Mouse (Mus musculus): ENCODE results near the gene Man1a2. TPM values are rescaled to one million over a fixed set of nuclear protein-coding genes. Genes with fewer than 3 reads are reported as not detected.
A peak's percentile ranks its signal among the peaks of the same experiment; 100 is the strongest.

Gene Man1a2
- polyA plus RNA-seq, 1 experiment from 2014 or later: 92.1 TPM

- no peaks in the 10 kb centered on the region for H3K9me3 ChIP-seq (ENCODE audit: control insufficient read depth)
- peaks cover 12% of the 10 kb centered on the region for H3K36me3 ChIP-seq (ENCODE audit: control insufficient read depth, insufficient read depth)
- H3K9ac ChIP-seq (ENCODE audit: low read depth, low read length): no peak overlapping the region
- WGBS: 98% methylated on average over 2 of the region's 2 CpGs
- no peak overlapping the region for H3K4me2 ChIP-seq (replicated peaks; ENCODE audit: low read depth)
- TF ChIP-seq CTCF (IDR thresholded peaks at IDR 0.05; ENCODE audit: low read depth): no peak
- no peaks in the 10 kb centered on the region for H3K4me1 ChIP-seq (replicated peaks; ENCODE audit: control insufficient read depth, insufficient read depth, low read length)
- H3K4me3 ChIP-seq (ENCODE audit: low read depth, low read length): no peak overlapping the region
- H3K27me3 ChIP-seq (replicated peaks; ENCODE audit: control insufficient read depth, insufficient read depth, low read length): no peaks in the 10 kb centered on the region
- no peak for ATAC-seq
- no peak overlapping the region for H3K27ac ChIP-seq (ENCODE audit: low read depth, low read length)
Observed at GRCm38 (mm10) chr3:100561561-100562175, 123.6 kb downstream of the Man1a2 start.

DNA sequence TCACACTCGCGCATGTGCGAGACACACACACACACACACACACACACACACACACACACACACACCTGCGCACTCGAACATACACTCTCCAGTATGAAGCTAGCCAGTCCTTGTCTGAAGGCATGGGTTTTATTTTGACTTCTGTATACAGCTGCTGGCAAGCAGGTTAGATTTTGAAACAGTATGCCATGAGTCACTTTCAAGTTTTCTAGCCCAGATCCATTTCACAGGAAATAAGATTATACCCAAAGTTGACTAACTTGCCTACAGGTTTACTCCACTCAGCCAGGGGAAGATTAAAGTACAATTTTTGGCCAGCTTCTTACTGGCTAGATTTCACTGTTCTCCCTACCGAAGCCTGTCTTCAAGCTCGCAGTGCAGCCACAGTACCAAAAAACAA is 125.9 kb downstream of the Man1a2 start:
- Histone ChIP-seq H3K4me3 (ENCODE audit: low read depth, low read length) (no peak overlapping the region), H3K27ac (ENCODE audit: low read depth, low read length) (no peak overlapping the region), H3K4me2 (replicated peaks; ENCODE audit: low read depth) (no peak overlapping the region), H3K4me1 (replicated peaks; ENCODE audit: control insufficient read depth, insufficient read depth, low read length) (no peaks in the 10 kb centered on the region), H3K9ac (ENCODE audit: low read depth, low read length) (no peak overlapping the region), H3K27me3 (replicated peaks; ENCODE audit: control insufficient read depth, insufficient read depth, low read length) (no peaks in the 10 kb centered on the region), H3K9me3 (ENCODE audit: control insufficient read depth) (no peaks in the 10 kb centered on the region), H3K36me3 (ENCODE audit: control insufficient read depth, insufficient read depth) (peaks cover under 1% of the 10 kb centered on the region)
- no peak for ATAC-seq
- WGBS: 95% methylated on average over 7 of the region's 7 CpGs
- no peak for TF ChIP-seq CTCF (IDR thresholded peaks at IDR 0.05; ENCODE audit: low read depth)

DNA sequence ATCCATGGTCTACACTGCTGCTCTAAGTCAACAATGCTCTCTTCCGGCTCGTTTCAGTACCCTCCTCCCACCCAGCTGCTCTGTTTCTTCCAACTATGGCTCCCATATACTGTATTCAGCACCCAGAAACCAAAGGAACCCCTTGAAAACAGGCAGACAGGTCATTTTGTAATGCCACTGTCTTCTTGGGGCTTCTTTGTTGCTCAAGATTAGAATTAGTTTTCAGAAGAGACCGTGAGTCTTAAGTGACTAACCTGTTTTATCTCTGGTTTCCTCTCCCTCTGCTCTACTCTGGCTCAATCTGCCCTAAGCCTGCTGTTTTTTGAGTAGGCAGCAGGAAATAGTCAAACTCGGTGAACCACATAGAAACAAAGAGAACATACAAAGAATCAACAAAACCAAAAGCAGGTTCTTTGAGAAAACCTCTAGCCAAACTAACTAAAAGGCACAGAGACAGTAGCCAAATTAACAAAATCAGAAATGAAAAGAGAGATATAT is 127.0 kb downstream of the Man1a2 start:
- Histone ChIP-seq H3K9me3 (ENCODE audit: control insufficient read depth) (no peaks in the 10 kb centered on the region), H3K4me1 (replicated peaks; ENCODE audit: control insufficient read depth, insufficient read depth, low read length) (no peaks in the 10 kb centered on the region), H3K36me3 (ENCODE audit: control insufficient read depth, insufficient read depth) (no peaks in the 10 kb centered on the region), H3K9ac (ENCODE audit: low read depth, low read length) (no peak overlapping the region), H3K4me3 (ENCODE audit: low read depth, low read length) (no peak overlapping the region), H3K27ac (ENCODE audit: low read depth, low read length) (no peak overlapping the region), H3K27me3 (replicated peaks; ENCODE audit: control insufficient read depth, insufficient read depth, low read length) (no peaks in the 10 kb centered on the region), H3K4me2 (replicated peaks; ENCODE audit: low read depth) (no peak overlapping the region)
- ATAC-seq: no peak
- TF ChIP-seq CTCF (IDR thresholded peaks at IDR 0.05; ENCODE audit: low read depth): no peak
- WGBS: 75% methylated on average over 4 of the region's 4 CpGs

GRCm38 (mm10) chr3:100554843-100555242 is 130.5 kb downstream of the Man1a2 start:
- Histone ChIP-seq H3K4me2 (replicated peaks; ENCODE audit: low read depth) (no peak overlapping the region), H3K36me3 (ENCODE audit: control insufficient read depth, insufficient read depth) (no peaks in the 10 kb centered on the region), H3K27ac (ENCODE audit: low read depth, low read length) (no peak overlapping the region), H3K9me3 (ENCODE audit: control insufficient read depth) (no peaks in the 10 kb centered on the region), H3K9ac (ENCODE audit: low read depth, low read length) (no peak overlapping the region), H3K4me3 (ENCODE audit: low read depth, low read length) (no peak overlapping the region), H3K4me1 (replicated peaks; ENCODE audit: control insufficient read depth, insufficient read depth, low read length) (no peaks in the 10 kb centered on the region), H3K27me3 (replicated peaks; ENCODE audit: control insufficient read depth, insufficient read depth, low read length) (no peaks in the 10 kb centered on the region)
- TF ChIP-seq CTCF (IDR thresholded peaks at IDR 0.05; ENCODE audit: low read depth): peak; percentile 71
- 42% methylated on average over 5 of the region's 5 CpGs for WGBS
- no peak for ATAC-seq

- H3K27ac ChIP-seq (ENCODE audit: low read depth, low read length): no peak overlapping the region
- TF ChIP-seq CTCF (IDR thresholded peaks at IDR 0.05; ENCODE audit: low read depth): no peak
- no peak overlapping the region for H3K9ac ChIP-seq (ENCODE audit: low read depth, low read length)
- H3K4me3 ChIP-seq (ENCODE audit: low read depth, low read length): no peak overlapping the region
- no peak overlapping the region for H3K4me2 ChIP-seq (replicated peaks; ENCODE audit: low read depth)
- H3K36me3 ChIP-seq (ENCODE audit: control insufficient read depth, insufficient read depth): no peaks in the 10 kb centered on the region
- H3K4me1 ChIP-seq (replicated peaks; ENCODE audit: control insufficient read depth, insufficient read depth, low read length): no peaks in the 10 kb centered on the region
- no peak for ATAC-seq
- no peaks in the 10 kb centered on the region for H3K27me3 ChIP-seq (replicated peaks; ENCODE audit: control insufficient read depth, insufficient read depth, low read length)
- 85% methylated on average over 3 of the region's 3 CpGs for WGBS
- H3K9me3 ChIP-seq (ENCODE audit: control insufficient read depth): no peaks in the 10 kb centered on the region
Observed at GRCm38 (mm10) chr3:100552171-100552570, 133.1 kb downstream of the Man1a2 start.

- Histone ChIP-seq H3K9ac (ENCODE audit: low read depth, low read length) (no peak overlapping the region), H3K4me2 (replicated peaks; ENCODE audit: low read depth) (no peak overlapping the region), H3K4me3 (ENCODE audit: low read depth, low read length) (no peak overlapping the region), H3K36me3 (ENCODE audit: control insufficient read depth, insufficient read depth) (no peaks in the 10 kb centered on the region), H3K9me3 (ENCODE audit: control insufficient read depth) (no peaks in the 10 kb centered on the region), H3K27me3 (replicated peaks; ENCODE audit: control insufficient read depth, insufficient read depth, low read length) (no peaks in the 10 kb centered on the region), H3K27ac (ENCODE audit: low read depth, low read length) (no peak overlapping the region), H3K4me1 (replicated peaks; ENCODE audit: control insufficient read depth, insufficient read depth, low read length) (no peaks in the 10 kb centered on the region)
- no peak for ATAC-seq
- TF ChIP-seq CTCF (IDR thresholded peaks at IDR 0.05; ENCODE audit: low read depth): no peak
- WGBS: 74% methylated on average over 3 of the region's 3 CpGs
Observed at GRCm38 (mm10) chr3:100547913-100548292, 137.4 kb downstream of the Man1a2 start.
